Mouse (Mus musculus) cerebellum, postnatal 10 days (tissue): ENCODE data around the gene Atp6v1b1.
"Not testable (repeated sequence)": the region's sequence is repeated elsewhere in the genome, so short reads cannot be mapped to it uniquely, and the experiment has no call there.

Source experiments
- DNase-seq, 2 experiments: peaks; one replicate each; pipeline ENCODE4 v3.0.0; 2021; ENCODE audit warnings: mixed read lengths in 2 of 2

Atp6v1b1 gene

DNA sequence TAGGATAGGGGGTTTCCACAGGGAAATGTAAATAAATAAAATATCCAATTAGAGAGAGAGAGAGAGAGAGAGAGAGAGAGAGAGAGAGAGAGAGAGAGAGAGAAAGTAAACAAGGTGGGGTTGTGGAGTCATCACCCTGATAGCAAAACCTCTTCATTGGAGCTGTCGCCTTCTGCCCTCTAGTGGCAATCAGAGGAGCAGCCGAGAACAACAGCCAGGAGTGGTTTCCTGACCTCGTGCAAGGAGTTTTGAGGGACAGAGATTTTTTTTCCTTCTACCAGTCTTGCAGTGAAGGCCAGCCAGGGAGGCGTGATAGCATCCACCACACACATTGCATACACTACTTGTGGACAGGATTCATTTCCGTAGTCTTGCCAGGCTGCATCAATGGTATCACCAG, 36.2 kb downstream of the Atp6v1b1 start:
- peak; percentile 70 to 75 for DNase-seq

DNA sequence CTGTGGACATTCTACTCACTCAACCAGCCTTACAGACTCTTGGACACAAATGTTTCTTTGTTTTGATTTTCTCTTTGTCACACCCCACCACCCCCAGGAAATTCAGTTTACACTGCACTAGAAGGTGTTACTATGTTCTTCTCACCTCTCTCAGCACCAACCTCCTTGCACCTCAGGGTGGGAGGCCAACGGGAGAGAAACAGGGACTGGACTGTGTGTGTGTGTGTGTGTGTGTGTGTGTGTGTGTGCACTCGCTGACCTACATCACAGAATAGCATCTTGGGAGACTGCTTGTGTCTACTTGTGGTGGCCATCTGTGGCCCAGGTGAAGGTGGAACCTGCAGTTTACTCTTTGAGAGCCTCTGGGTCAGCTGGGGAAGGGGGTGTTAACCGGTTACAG, 43.6 kb downstream of the Atp6v1b1 start:
- DNase-seq = no peak

DNA sequence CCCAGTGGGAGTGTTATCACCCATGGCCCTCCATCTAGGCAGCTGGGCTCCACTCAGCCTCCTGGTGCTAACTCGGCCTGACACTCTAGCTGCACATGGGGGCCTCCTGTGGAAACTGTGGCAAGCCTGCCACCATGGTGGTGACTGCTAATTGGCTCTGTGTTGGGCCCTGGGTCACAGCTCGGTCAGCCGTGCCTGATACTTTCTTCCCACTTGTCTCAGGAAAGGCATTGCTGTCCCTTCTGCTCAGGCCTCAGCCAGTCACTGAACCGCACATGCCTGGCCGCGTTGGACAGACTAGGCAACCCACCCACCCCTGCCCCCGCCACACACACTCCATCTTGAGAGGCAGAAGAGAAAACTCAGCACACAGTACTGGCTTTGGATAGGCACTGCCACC, 45.8 kb downstream of the Atp6v1b1 start:
- DNase-seq = no peak

DNA sequence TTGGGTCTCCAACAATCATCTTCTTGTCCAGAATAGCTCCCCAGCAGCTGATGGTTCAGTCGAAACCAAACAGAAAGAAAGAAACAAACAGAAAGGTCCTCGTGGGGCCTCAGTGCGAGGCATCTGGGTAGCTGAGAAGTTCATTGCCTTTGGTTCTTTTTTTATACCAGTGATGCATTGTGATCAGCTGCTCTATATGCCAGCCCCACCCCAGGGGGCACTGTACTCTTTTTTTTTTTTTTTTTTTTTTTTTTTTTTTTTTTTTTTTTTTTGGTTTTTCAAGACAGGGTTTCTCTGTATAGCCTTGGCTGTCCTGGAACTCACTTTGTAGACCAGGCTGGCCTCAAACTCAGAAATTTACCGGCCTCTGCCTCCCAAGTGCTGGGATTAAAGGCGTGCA, 47.7 kb downstream of the Atp6v1b1 start:
- DNase-seq = not testable (repeated sequence)

DNA sequence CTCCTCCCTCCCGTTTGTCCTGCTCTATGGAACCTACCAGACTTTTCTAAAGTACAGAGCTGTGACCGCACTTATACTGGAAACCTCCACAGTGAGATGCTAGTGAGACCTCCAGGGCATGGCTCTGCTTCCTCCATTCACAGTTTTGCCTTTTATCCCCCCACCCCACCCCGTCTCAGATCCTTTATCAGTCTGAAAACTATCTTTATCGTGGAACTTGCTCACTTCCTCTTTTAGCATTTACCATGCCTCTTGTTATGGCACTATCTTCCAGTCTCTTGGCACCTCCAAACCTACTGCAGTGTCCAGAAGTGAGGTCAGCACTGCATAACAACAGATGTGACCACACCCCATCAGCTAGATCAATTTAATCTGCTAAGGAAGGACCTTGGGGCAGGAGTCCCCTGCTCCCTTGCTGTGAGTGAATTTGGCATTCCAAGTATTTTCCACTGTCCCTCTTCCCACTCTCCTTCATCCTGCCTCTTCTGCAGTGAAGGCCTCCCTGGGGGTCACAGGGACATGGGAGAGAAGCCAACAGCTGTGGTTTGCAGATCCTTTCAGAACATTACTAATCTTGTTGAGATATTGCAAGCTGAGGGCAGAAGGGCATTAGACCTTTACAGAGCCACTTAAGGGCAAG, 48.6 kb downstream of the Atp6v1b1 start:
- DNase-seq = no peak

DNA sequence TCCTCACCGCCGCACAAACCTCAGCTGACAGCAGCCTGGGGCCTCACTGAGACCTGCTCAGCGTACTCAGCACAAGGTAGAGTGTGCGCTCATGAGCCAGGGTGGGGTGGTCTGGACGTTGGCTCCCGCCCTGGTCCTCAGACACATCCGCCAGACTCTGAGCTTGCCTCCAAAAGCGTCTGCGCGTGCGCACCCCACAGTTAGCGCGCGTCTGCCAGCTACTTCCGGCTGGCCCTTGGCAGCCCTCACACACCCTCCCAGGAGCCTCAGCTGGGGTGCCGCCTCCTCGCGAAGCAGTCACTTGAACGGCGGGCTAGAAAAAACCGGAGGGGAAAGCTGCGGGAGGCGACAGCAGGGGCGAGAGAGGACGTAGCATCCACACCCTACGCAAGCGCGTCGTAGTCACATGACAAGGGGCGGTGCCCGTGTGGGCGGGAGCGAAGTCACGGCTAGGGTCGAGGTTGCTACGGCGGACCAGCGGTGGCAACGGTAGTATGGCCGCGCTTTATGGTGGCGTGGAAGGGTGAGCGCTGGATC, 52.0 kb downstream of the Atp6v1b1 start, which contains the start of gene Nagk:
Gene Nagk, plus strand, starts transcription at position 223 of the 537 bp plus-strand sequence.
- peak; percentile 96 for DNase-seq

DNA sequence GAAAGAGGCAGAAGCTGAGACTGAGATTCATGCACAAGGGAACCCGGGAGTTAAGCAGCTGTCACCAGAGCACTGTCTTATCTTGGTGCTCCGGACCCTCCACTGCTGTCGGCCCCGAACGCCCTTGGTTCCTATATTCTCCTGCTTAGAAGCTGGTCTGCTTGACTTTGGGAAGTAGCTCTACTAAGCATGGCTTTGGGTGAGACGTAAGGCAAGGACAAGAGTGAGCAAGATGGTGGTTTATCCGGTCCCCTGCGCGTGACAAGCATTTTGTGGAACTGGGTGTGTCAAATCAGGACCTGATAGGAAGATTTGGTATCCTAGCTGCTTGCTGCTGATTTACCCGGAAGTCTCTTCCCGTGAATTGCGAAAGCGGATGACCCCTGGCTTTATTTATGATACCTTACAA, 52.7 kb downstream of the Atp6v1b1 start:
- DNase-seq = peak in 1 of 2 experiments; percentile 20

DNA sequence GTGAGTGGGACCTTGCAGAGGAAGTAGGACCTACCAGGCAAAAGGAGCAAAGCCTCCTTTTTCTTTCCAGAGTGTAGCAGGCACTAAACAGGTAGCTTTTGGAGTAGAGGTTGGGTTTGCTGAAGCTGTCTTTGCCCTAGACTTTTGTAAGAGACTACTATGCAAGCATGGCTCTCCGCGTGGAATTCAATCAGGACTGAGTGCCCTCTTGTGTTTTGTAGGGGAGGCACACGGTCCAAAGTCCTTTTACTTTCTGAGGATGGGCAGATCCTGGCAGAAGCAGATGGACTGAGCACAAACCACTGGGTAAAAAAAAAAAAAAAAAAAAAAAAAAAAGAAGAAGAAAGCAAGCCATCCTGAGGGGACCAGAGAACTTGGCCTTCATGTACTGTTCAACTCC, 53.9 kb downstream of the Atp6v1b1 start:
- no peak for DNase-seq

DNA sequence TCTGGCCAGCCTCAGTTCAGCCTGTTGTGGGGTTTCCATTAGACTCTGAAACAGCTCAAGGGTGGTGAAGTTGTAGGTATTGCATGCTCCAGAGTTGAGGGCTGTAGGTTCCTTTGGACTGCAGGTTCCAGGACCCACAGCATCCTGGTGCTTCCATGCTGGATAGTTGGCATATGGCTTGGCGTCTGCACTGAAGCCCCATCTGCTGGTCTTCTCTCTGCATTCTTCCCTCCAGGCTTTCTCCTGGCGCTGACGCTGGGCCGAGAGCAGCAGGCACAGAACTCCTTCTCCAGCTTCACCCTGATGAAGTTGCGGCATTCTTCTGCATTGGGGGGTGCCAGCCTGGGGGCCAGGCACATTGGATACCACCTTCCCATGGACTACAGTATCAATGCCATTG, 59.2 kb downstream of the Atp6v1b1 start:
- DNase-seq = peak in 1 of 2 experiments; percentile 32

DNA sequence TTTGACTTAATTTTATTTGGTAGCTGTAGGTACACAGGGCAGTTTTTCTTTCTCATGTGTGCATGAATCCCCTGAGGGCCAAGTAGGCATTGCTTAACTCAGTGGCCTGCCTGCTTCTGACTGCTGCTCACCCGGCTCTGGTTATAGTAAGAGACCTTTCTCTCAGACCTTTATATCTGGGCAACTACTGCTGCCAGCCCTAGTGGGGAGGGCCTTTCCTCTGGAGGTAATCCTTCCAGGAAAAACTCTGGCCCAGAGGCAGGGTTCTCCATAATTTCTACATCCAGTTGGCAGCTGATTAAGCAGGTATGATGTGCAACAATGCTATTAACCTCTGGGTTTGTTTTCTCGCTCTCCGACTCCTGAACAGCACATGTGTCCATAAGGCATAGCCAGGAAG, 60.1 kb downstream of the Atp6v1b1 start:
- DNase-seq = no peak
